Mouse (Mus musculus) central nervous system, embryonic 11.5 days (tissue): ENCODE data around the gene Olfr644. TPM values are rescaled to one million over a fixed set of nuclear protein-coding genes. Genes with fewer than 3 reads are reported as not detected.

Experiments used
- polyA plus RNA-seq: library from polyadenylated mRNA; depleted of rRNA; stranded (reverse); fragments of >200 nt; gene quantifications from 2 replicates; pipeline ENCODE4 v1.2.3, GENCODE M21; 2012; rRNA removed

Olfr644 gene
- polyA plus RNA-seq, result not detected in 2 replicates

DNA sequence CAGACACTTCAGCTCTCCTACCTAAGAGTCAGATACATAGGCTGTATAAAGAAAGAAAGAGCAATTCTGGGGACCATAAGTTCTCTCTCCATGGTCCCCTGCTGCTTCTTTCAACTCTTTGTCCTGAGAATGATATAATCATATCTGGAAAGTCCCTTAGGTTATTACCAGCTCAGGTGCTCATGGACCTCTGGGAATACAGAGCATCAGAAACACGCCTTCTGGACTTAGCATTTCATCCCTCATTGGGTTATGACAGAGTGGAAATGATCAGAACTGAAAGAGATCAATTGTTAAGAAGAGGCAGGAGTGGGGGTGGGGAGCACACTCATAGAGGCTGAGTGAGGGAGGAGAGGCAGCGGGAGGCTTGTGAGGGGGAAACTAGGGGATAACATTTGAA, at the start of gene Olfr644:
Gene Olfr644 (minus strand): TSS at position 101 of the 400 bp plus-strand sequence.

DNA sequence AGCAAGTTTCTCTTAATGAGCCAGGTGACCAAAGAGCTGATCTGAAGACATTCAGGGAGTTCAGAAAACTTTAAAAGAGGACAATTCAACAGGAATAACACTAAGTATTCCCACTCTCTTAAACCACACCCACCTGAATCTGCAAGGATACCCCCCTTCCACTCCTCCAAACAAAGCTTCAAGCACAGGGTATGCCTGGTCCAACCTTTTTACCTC, 33.0 kb upstream of the Olfr644 start, which contains the start of gene Olfr646:
Gene Olfr646 (plus strand): TSS at position 117 of the 216 bp plus-strand sequence.

GRCm38 (mm10) chr7:104085365-104085764, 13.7 kb upstream of the Olfr644 start, which contains the start of gene Olfr645:
Gene Olfr645 (minus strand): TSS chr7:104085465.

DNA sequence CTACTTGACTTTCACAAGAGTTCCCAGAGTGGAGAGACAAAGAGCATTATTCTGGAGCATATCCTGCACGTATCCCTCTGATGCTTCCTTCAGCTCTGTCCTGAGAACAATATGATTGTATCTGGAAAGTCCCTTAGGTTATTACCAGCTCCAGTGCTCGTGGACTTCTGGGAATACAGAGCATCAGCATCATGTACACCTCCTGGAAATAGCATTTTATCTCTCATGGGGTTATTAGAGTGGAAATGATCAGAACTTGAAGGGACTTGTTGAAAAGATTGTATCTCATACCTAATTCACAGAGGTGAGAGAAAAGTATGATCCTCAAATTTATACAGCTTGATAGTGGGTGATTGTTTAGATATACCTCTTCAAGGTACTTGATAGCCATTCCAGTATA, 10.3 kb downstream of the Olfr644 start, which contains the start of gene 4930516K23Rik:
Gene 4930516K23Rik (minus strand): TSS at position 101 of the 400 bp plus-strand sequence.

GRCm38 (mm10) chr7:104052566-104052965, 19.1 kb downstream of the Olfr644 start, which contains the start of gene Olfr642:
Gene Olfr642 (minus strand): TSS chr7:104052666.

GRCm38 (mm10) chr7:104035145-104035544, 36.5 kb downstream of the Olfr644 start, which contains the start of gene Olfr641:
Gene Olfr641 (plus strand): TSS chr7:104035445.

GRCm38 (mm10) chr7:104025473-104025872, 46.2 kb downstream of the Olfr644 start, which contains the start of gene Olfr640:
Gene Olfr640 (minus strand): TSS chr7:104025573.

DNA sequence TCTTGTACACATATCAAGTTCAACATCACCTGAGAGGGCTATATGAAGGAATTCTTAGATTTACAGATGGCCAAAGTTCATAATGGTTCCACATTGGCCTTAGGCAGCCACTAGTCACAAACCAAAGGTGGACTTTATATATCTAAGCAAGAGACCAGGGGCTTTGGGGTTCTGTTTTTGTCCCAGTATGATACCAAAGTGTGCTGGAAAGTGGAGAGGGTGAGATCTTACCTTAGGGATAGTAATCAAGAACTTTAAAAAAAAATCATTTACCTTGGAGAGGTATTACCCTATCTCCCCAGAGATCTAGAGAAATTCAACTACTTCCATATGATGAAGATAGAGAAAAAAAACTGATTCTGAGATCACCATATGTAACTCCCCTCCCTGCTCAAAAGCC, 54.5 kb downstream of the Olfr644 start, which contains the start of gene Olfr639:
Gene Olfr639 (minus strand): TSS at position 101 of the 400 bp plus-strand sequence.

Other genes starting within 250 kb of the Olfr644 start
- gene Hbb-bs, start 243.8 kb downstream of the Olfr644 start, polyA plus RNA-seq, result 1,278 and 2,335 TPM in 2 replicates
- 0.40 TPM in 1 of 2 replicates, not detected in the other for gene Hbb-bh2, start 231.3 kb downstream of the Olfr644 start, polyA plus RNA-seq
- 1,953 and 3,124 TPM in 2 replicates for gene Hbb-bh1, start 228.7 kb downstream of the Olfr644 start, polyA plus RNA-seq
- gene Hbb-y, start 218.7 kb downstream of the Olfr644 start, polyA plus RNA-seq, result 10,518 and 17,284 TPM in 2 replicates
- not detected in 2 replicates for gene Olfr66, start 185.6 kb downstream of the Olfr644 start, polyA plus RNA-seq
- not detected in 2 replicates for gene Olfr64, start 177.4 kb downstream of the Olfr644 start, polyA plus RNA-seq
- not detected in 2 replicates for gene Olfr65, start 168.4 kb downstream of the Olfr644 start, polyA plus RNA-seq
- gene Olfr631, start 143.0 kb downstream of the Olfr644 start, polyA plus RNA-seq, result not detected in 2 replicates
- gene Olfr632, start 137.5 kb downstream of the Olfr644 start, polyA plus RNA-seq, result 0.11 and 0.36 TPM in 2 replicates
- not detected in 2 replicates for gene Olfr633, start 127.4 kb downstream of the Olfr644 start, polyA plus RNA-seq
- gene Olfr635, start 100.7 kb downstream of the Olfr644 start, polyA plus RNA-seq, result not detected in 2 replicates
- not detected in 2 replicates for gene Olfr638, start 73.1 kb downstream of the Olfr644 start, polyA plus RNA-seq
- not detected in 2 replicates for gene Olfr639, start 54.6 kb downstream of the Olfr644 start, polyA plus RNA-seq
- gene Olfr640, start 46.3 kb downstream of the Olfr644 start, polyA plus RNA-seq, result not detected in 2 replicates
- not detected in 2 replicates for gene Olfr641, start 36.4 kb downstream of the Olfr644 start, polyA plus RNA-seq
- gene Olfr642, start 19.2 kb downstream of the Olfr644 start, polyA plus RNA-seq, result not detected in 2 replicates
- gene 4930516K23Rik, start 10.4 kb downstream of the Olfr644 start, polyA plus RNA-seq, result not detected in 2 replicates
- gene Olfr645, start 13.6 kb upstream of the Olfr644 start, polyA plus RNA-seq, result not detected in 2 replicates
- gene Olfr646, start 33.0 kb upstream of the Olfr644 start, polyA plus RNA-seq, result not detected in 2 replicates
- not detected in 2 replicates for gene Ubqln5, start 58.0 kb upstream of the Olfr644 start, polyA plus RNA-seq
- not detected in 2 replicates for gene Olfr643, start 65.5 kb upstream of the Olfr644 start, polyA plus RNA-seq
- gene Ubqln3, start 71.4 kb upstream of the Olfr644 start, polyA plus RNA-seq, result not detected in 2 replicates
- not detected in 2 replicates for gene Ubqlnl, start 78.7 kb upstream of the Olfr644 start, polyA plus RNA-seq
- 0.02 TPM in 1 of 2 replicates, not detected in the other for gene Olfm5, start 93.0 kb upstream of the Olfr644 start, polyA plus RNA-seq
- gene Olfr648, start 111.5 kb upstream of the Olfr644 start, polyA plus RNA-seq, result 0.01 and 0.07 TPM in 2 replicates
- gene Olfr649, start 124.1 kb upstream of the Olfr644 start, polyA plus RNA-seq, result not detected in 2 replicates
- gene Trim6, start 146.9 kb upstream of the Olfr644 start, polyA plus RNA-seq, result 2.1 and 3.0 TPM in 2 replicates
- gene Trim34a, start 172.6 kb upstream of the Olfr644 start, polyA plus RNA-seq, result 1.3 and 2.2 TPM in 2 replicates
- gene Trim5, start 216.2 kb upstream of the Olfr644 start, polyA plus RNA-seq, result 0.18 and 0.25 TPM in 2 replicates
- 3.8 and 5.2 TPM in 2 replicates for gene Trim12a, start 243.6 kb upstream of the Olfr644 start, polyA plus RNA-seq